Mouse (Mus musculus) olfactory bulb, adult 2 months (tissue): Measurements from ENCODE around the gene Sult6b1.

Source experiments
- CTCF ChIP-seq: fragments of 200-500 bp; IDR thresholded peaks from 2 replicates; pipeline ENCODE4 v1.5.1; 2012; ENCODE audit warnings: low read depth, mild to moderate bottlenecking, low read length, moderate library complexity; ENCODE audit not compliant: insufficient read depth
- POLR2A ChIP-seq: fragments of 200-500 bp; IDR thresholded peaks from 2 replicates; pipeline ENCODE4 v1.6.1; 2012; ENCODE audit warnings: mild to moderate bottlenecking, low read depth, low read length, moderate library complexity; ENCODE audit not compliant: insufficient read depth

- no peak for TF ChIP-seq POLR2A
- TF ChIP-seq CTCF, result no peak
Observed at GRCm38 (mm10) chr17:78937229-78937853, 30.5 kb upstream of the Sult6b1 start.
